Mouse (Mus musculus): ENCODE data around the gene Ccdc9b.

Ccdc9b gene

DNA sequence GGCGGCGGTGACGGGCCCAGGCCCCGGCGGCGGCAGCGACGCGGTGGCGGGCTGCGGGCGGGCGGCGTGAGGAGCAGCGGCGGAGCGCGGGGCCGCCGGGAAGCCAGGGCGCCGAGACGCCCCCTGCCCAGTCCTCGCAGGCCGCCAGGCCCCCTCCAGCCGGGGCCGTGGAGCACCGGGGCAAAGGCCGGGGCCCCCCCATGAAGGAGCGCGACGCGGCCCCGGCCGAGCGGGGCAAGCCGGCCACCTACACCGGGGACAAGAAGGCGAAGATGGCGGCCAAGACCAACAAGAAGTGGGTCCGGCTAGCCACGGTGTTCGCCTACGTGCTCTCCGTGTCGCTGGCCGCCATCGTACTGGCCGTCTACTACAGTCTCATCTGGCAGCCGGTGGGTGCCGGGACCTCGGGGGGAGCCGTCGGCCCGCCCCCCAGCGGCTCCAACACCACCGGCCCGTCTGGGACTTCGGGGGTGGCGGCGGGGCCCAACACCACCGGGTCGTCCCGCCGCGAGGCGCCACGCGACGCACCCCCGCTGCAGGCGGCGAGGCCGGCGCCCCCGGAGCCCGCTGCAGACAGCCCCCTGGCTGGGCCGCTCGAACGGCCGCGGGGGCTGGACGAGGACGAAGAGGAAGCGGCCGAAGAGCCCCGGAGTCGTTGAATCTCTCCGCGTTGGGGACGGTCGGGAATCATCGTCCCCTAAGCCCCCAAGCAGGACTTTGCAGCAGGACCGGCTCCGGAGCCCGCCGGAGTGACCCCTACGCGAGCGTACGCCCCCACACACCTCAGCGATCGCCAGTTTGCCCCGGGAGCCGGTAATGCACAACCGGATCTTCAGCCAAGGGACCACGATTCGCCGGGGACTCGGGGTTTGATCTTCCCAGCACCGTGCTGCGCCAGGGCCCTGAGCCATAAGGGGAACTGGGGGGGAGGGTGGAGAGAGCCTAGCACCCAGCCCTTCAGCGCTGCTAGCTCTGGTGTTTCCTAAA, 16.3 kb downstream of the Ccdc9b start:
- DNase-seq: peak; percentile 63 to 65

DNA sequence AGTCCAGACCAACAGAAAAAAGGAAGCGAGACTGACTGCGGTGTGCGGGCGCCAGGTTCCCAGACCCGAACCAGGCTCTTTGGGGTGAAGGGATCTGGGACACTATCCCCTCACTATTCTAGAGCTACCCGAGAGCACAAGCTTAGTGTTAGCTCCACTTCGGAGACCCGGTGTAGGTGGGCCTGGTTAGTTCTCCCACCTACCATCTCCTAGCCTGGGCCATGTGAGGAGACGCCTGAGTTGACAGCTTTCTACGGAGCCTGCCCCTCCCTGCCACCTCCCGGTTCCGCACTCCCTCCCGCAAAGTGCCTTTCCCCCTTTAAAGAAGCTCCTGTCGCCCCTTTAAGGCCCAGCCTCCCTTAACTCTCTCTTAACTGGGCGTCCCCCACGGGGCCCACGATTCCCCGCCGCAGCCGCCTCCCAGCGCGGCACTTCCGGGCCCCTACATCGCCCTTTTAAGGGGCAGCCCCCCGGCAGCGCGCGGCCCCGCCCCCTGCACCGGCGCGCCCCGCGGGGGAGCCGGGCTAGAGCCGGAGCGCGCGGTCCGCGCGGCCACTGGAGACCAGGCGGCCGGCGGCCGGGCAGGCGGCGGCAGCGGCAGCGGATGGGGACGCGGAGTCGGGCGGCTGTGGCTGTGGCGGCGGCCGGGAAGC, 17.1 kb downstream of the Ccdc9b start, which contains the start of gene Inafm2:
TSS of gene Inafm2 (plus strand) at position 527 of the 653 bp plus-strand sequence.
- peak; percentile 89 to 91 for DNase-seq

DNA sequence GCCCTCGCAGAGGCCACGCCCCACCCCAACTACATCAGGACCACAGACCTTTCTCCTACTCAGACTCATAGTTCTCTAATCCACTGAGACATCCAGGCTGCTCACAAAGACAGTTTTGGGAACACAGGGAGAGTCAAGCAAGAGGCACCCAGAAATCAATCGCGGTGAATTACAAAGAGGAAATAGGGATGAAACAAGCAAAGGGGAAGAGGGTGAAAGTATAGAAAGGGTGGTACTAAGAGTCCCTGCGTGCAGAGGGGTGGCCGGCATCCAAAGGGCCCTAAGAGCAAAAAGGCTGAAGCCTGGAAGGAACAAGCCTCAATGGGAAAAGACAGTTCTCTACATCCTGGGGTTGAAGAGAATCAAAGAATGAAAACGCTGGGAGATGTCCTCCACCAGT, 17.8 kb downstream of the Ccdc9b start:
- no peak for DNase-seq

DNA sequence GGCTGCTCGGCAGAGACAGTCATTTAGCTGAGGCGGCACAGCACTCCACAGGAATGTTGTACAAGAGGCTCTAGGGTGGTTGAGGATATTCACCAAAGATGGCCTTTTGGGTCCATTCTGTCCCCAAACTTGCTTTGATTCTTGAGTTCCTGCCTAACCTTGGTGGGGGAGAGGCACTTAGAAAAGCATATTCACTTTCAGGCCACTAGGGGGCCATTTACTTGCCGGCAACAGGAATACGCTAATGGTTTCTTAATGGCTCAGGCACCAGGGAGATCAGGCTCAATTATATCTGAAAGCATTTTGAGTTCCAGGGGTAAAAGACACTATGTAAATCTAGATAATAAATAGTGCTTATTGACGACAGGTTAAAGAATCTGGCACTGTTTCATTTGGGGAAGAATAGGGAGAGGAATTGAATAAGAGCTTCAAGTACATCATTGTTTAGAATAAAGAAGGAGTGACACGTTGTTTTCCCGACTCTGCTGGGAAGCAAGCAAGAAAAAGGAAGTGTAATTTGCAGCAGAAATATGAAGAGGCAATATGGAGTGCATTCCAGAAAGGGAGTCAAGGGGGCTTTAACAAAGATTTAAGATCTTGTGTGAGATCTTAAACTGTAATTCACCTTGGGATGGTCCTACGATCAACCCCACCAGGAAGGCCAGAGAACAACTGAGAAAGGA, 19.1 kb downstream of the Ccdc9b start:
- DNase-seq: peak; percentile 51 to 69

GRCm38 (mm10) chr2:118741183-118741582, 21.3 kb downstream of the Ccdc9b start:
- no peak for DNase-seq

- DNase-seq: no peak
Measured at GRCm38 (mm10) chr2:118740341-118740740, 22.1 kb downstream of the Ccdc9b start.

GRCm38 (mm10) chr2:118733341-118733740, 29.1 kb downstream of the Ccdc9b start:
- DNase-seq: peak; percentile 65 to 74

- DNase-seq: no peak
Measured at GRCm38 (mm10) chr2:118731981-118732380, 30.5 kb downstream of the Ccdc9b start.

DNA sequence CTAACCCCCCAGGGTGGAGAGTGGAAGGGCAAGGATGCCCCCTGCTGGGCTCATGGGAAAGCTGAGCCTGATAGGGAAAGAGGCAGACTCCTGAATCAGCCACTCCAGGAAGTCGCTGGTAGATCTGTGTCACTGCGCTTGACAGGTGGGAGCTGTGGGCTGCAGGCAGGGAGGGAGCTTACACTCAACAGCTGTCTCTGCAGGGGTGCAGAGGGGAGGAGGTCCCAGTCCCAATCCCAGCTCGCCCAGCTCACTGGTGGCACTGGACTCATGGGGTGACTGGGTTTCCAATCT, 31.9 kb downstream of the Ccdc9b start:
- DNase-seq: peak; percentile 48 to 70

GRCm38 (mm10) chr2:118729816-118730621, 32.4 kb downstream of the Ccdc9b start:
- DNase-seq: no peak

DNA sequence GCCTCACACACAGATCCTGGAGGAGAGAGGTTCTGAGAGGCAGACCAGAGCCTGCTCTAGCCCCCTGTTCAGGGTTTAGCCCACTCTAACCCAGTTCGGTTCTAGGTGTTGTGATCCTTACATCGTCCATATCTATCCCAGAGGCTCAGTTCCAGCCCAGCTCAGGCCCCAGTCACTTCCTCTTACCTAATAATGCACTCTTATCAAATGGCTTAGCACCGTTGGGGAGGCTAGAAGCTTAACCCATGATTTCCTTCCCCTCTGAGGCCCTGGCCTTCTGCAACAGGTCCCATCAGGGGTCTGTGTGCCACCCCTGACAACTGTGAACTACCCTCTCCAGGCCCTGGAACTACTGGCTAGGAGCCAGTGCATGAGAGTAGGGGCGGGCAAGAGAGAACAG, 33.3 kb downstream of the Ccdc9b start:
- no peak for DNase-seq

GRCm38 (mm10) chr2:118728337-118728736, 34.1 kb downstream of the Ccdc9b start, which contains the start of gene Plcb2:
Gene Plcb2, minus strand, starts transcription at chr2:118728438.
- DNase-seq: no peak

- DNase-seq: no peak
Measured at GRCm38 (mm10) chr2:118727911-118728310, 34.5 kb downstream of the Ccdc9b start.

- no peak for DNase-seq
Measured at GRCm38 (mm10) chr2:118726873-118727272, 35.6 kb downstream of the Ccdc9b start.

- DNase-seq: no peak
Measured at GRCm38 (mm10) chr2:118725511-118725910, 37.0 kb downstream of the Ccdc9b start.

GRCm38 (mm10) chr2:118723693-118724486, 38.6 kb downstream of the Ccdc9b start:
- DNase-seq: no peak

GRCm38 (mm10) chr2:118716677-118717076, 45.8 kb downstream of the Ccdc9b start:
- DNase-seq: peak in 1 of 2 experiments; percentile 59

DNA sequence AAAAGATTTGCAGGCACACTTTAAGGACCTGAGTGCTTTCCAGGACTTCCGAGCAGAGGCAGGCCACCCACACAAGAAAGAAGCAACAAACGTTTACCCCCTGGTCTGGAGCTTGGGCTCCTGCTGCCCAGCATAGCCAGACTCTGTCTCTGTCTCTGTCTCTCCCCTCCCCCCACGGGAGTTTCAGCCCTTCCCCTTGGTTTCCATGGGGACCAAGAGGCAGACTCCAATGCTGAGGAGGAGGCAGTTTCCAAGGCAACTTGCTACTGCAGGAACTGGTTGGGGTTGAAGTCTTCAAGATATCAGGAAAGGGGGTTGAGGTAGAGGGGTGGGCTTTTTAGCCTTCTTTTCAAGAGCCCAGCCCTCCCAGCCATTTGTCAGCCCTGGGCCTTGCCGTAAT, 48.2 kb downstream of the Ccdc9b start:
- no peak for DNase-seq

- DNase-seq: no peak
Measured at GRCm38 (mm10) chr2:118713631-118714030, 48.8 kb downstream of the Ccdc9b start.

GRCm38 (mm10) chr2:118711038-118711494, 51.4 kb downstream of the Ccdc9b start:
- peak; percentile 53 to 62 for DNase-seq

- no peak for DNase-seq
Measured at GRCm38 (mm10) chr2:118709655-118710221, 52.7 kb downstream of the Ccdc9b start.
